Mouse (Mus musculus): Measurements from ENCODE around the gene Scmh1. TPM values are rescaled to one million over a fixed set of nuclear protein-coding genes. Genes with fewer than 3 reads are reported as not detected.
A peak's percentile ranks its signal among the peaks of the same experiment; 100 is the strongest.

The Scmh1 gene
- 43.9 and 47.1 TPM in 2 replicates for total RNA-seq (2014; rRNA removed)
- 40.4 and 56.4 TPM in 2 replicates for polyA plus RNA-seq (2015; fragmentation: Nextera tagmentation; extraction: Ambion mirVana)

DNA sequence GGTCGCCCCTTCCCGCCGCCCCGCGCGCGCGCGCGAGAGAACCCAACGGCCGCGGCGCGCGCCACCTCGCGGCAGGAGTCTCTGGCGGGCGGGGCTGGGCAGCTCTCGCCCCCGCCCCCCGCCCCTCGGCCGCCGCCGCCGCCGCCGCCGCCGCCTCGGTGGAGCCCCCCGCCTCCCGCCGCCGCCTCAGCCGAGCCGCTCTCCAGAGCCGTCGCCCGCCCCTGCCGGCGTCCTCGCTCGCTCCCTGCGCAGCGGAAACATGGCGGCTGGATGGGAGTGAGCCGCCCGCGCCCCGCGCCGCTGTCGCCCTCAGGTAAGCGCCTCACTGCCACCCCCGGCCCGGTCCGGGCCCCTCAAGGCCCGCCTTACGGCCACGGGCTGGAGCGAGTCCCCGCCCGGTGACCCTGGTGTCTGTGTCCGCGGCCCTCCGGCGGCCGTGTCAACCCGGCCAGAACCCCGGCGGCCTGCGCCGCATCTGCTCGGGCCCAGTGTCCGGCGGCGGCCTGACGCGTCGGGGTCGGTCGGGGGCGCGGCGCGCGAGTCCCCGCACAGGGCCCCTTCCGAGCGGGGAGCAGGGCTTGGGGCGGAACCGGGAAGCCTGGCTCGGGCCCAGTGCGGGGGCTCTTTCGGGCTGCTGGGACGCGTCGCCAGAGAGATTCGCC is at the start of gene Scmh1:
Scmh1 (plus strand) TSS at position 138 of the 662 bp plus-strand sequence.
- Histone ChIP-seq H3K4me1 (ENCODE audit: insufficient read depth) (peaks cover 5% of the 10 kb centered on the region; the same call in 1 of the 2 replicates), H3K36me3 (ENCODE audit: insufficient read depth) (no peaks in the 10 kb centered on the region), H3K9me3 (ENCODE audit: low read length) (no peaks in the 10 kb centered on the region), H3K9ac (peak within 1 kb of the TSS; percentile 99), H3K27ac (ENCODE audit: low read depth, low read length) (peak within 1 kb of the TSS; percentile 93), H3K4me3 (ENCODE audit: low read depth, low read length) (peak within 1 kb of the TSS; percentile 100), H3K27me3 (ENCODE audit: insufficient read depth, low read length) (no peaks in the 10 kb centered on the region), H3K4me2 (ENCODE audit: low read depth) (peak within 1 kb of the TSS; percentile 61)
- TF ChIP-seq CTCF (IDR thresholded peaks at IDR 0.05; ENCODE audit: low read depth) = no peak
- peak; percentile 93 for ATAC-seq
- DNase-seq = peak; percentile 90
- 1% methylated on average over 72 of the region's 102 CpGs for WGBS

DNA sequence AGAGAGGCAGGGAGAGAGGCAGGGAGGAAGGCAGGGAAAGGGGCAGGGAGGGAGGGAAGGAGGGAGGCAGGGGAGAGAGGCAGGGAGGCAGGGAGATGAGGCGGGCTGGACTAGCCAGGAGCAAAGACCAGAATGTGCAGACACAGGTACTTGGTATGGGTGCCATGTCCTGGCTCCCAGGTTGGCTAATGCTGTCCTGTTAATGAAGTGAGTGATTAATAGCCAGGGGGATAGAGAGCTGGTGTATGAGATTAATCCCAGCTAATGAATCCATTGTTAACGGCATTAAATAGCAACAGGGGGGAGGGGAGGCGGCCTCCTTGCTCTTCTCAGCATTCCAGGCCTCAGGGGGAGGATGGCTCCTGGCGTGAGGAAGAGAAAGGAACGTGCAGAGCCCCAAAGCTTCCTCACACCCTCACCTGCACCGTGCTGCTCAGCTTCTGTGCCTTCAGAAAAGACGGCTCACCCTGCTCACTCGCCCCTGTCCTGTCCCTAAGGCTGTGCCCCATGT is 45.0 kb upstream of the Scmh1 start:
- WGBS = 5% methylated on average over 8 of the region's 8 CpGs
- peaks cover 11% of the 10 kb centered on the region for H3K4me1 ChIP-seq (ENCODE audit: insufficient read depth)
- 0 out of 2 replicates have a peak overlapping the region, but pooled peaks have one; percentile 6 for H3K9ac ChIP-seq
- H3K4me2 ChIP-seq (ENCODE audit: low read depth) = no peak overlapping the region
- DNase-seq (no peak), ATAC-seq (peak; percentile 15; the same call in 1 of the 2 replicates)
- no peaks in the 10 kb centered on the region for H3K36me3 ChIP-seq (ENCODE audit: insufficient read depth)
- H3K27ac ChIP-seq (ENCODE audit: low read depth, low read length) = no peak overlapping the region; the same call in 1 of the 2 replicates
- no peak for TF ChIP-seq CTCF (IDR thresholded peaks at IDR 0.05; ENCODE audit: low read depth)
- no peaks in the 10 kb centered on the region for H3K27me3 ChIP-seq (ENCODE audit: insufficient read depth, low read length)
- H3K4me3 ChIP-seq (ENCODE audit: low read depth, low read length) = no peak overlapping the region
- H3K9me3 ChIP-seq (ENCODE audit: low read length) = no peaks in the 10 kb centered on the region

DNA sequence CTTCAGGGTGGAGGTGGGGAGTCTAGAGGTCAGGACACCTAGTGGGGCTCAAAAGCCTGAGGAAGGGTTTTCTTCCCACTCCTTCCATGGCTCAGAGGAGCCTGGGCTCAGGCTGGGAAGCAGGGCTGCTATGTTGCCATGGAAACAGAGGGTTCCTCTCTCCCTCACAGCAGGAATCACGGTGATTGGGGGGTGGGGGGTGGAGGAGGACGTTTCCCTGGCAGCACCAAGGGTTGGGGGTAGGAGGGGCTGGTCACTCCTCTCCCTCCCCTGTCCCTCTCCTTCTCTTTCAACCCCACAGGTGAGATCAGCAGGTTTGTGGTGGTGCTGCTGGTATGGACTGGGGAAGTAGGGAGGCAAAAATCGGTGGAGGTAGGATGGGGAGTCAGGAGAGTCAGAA is 40.4 kb upstream of the Scmh1 start:
- Histone ChIP-seq H3K27ac (ENCODE audit: low read depth, low read length) (0 out of 2 replicates have a peak overlapping the region, but pooled peaks have one; percentile 35), H3K9ac (peak overlapping the region; percentile 37; the same call in 1 of the 2 replicates), H3K4me1 (ENCODE audit: insufficient read depth) (peaks cover 16% of the 10 kb centered on the region), H3K36me3 (ENCODE audit: insufficient read depth) (no peaks in the 10 kb centered on the region), H3K9me3 (ENCODE audit: low read length) (no peaks in the 10 kb centered on the region), H3K4me3 (ENCODE audit: low read depth, low read length) (no peak overlapping the region), H3K4me2 (ENCODE audit: low read depth) (peak overlapping the region; percentile 39), H3K27me3 (ENCODE audit: insufficient read depth, low read length) (no peaks in the 10 kb centered on the region)
- ATAC-seq (peak; percentile 81), DNase-seq (peak; percentile 86)
- WGBS = 0% methylated on average over 3 of the region's 3 CpGs
- no peak for TF ChIP-seq CTCF (IDR thresholded peaks at IDR 0.05; ENCODE audit: low read depth)

DNA sequence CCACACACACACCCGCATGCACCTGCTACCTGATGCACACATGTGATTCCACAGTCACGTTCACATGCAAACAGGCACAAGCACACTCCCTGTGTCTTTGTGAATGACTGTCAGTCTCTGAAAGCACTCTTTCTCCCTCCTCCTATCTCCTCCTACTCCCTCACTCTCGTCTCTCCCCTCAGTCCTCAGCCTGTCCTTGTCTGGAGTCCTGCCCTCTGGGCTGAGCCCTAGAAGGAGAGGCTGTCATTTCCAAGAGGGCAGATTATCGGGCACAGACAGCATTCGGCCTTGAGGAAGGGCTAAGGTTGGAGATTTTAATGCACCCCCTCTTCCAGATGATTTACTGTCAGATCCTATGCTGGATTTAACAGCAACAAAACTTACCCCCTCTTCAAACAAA is 39.6 kb upstream of the Scmh1 start:
- DNase-seq (no peak), ATAC-seq (peak; percentile 47)
- 15% methylated on average over 5 of the region's 5 CpGs for WGBS
- no peaks in the 10 kb centered on the region for H3K27me3 ChIP-seq (ENCODE audit: insufficient read depth, low read length)
- H3K36me3 ChIP-seq (ENCODE audit: insufficient read depth) = no peaks in the 10 kb centered on the region
- no peak overlapping the region for H3K4me3 ChIP-seq (ENCODE audit: low read depth, low read length)
- no peak overlapping the region for H3K27ac ChIP-seq (ENCODE audit: low read depth, low read length)
- H3K9me3 ChIP-seq (ENCODE audit: low read length) = no peaks in the 10 kb centered on the region
- H3K9ac ChIP-seq = no peak overlapping the region
- no peak overlapping the region for H3K4me2 ChIP-seq (ENCODE audit: low read depth)
- H3K4me1 ChIP-seq (ENCODE audit: insufficient read depth) = peaks cover 16% of the 10 kb centered on the region
- TF ChIP-seq CTCF (IDR thresholded peaks at IDR 0.05; ENCODE audit: low read depth) = no peak

DNA sequence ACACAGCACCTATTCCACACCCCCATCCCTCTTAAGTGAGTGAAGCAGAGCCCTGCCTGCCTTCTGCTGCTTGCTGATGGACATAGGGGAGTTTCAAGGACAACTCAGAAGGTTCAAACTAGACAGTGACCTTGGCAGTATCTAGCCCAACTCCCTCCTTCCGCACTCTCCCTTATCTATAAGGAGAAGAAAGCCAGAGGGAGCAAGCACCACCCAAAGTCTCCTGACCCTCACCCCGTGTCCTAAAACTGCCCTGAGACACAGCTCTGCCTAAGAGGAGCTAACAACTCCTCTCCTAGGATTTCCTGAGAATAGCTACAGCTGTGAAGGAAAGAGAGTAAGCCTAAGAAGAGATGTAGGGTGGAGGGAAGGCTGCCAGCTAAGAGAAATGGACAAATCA is 37.0 kb upstream of the Scmh1 start:
- H3K9ac ChIP-seq = no peak overlapping the region
- ATAC-seq (no peak), DNase-seq (no peak)
- peaks cover 16% of the 10 kb centered on the region for H3K4me1 ChIP-seq (ENCODE audit: insufficient read depth)
- H3K9me3 ChIP-seq (ENCODE audit: low read length) = no peaks in the 10 kb centered on the region
- no peak for TF ChIP-seq CTCF (IDR thresholded peaks at IDR 0.05; ENCODE audit: low read depth)
- no peak overlapping the region for H3K27ac ChIP-seq (ENCODE audit: low read depth, low read length)
- no peak overlapping the region for H3K4me3 ChIP-seq (ENCODE audit: low read depth, low read length)
- WGBS = 91% methylated on average over 2 of the region's 2 CpGs
- no peaks in the 10 kb centered on the region for H3K27me3 ChIP-seq (ENCODE audit: insufficient read depth, low read length)
- H3K4me2 ChIP-seq (ENCODE audit: low read depth) = no peak overlapping the region
- H3K36me3 ChIP-seq (ENCODE audit: insufficient read depth) = no peaks in the 10 kb centered on the region

DNA sequence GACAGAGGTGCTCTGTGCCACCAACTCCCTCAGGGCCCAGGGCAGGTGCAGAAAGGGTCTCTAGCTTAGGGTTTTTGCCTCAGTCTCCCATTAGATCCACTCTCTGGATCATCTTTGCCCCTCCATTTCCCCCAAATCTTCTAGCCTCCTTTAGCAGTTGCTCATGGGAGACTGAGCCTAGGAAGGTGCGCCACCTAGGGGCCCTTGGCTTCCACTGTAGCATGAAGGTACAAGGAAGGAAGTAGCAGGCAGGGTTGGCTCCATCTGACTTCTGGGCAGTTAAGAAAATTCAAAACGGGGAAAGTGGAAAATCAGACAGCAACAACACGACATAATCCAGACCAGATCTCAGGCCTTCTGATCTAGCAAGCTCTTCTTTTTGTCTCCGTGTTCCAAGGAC is 36.4 kb upstream of the Scmh1 start:
- Histone ChIP-seq H3K36me3 (ENCODE audit: insufficient read depth) (no peaks in the 10 kb centered on the region), H3K9me3 (ENCODE audit: low read length) (no peaks in the 10 kb centered on the region), H3K27ac (ENCODE audit: low read depth, low read length) (no peak overlapping the region), H3K4me3 (ENCODE audit: low read depth, low read length) (no peak overlapping the region), H3K4me2 (ENCODE audit: low read depth) (no peak overlapping the region), H3K4me1 (ENCODE audit: insufficient read depth) (peaks cover 16% of the 10 kb centered on the region), H3K9ac (no peak overlapping the region), H3K27me3 (ENCODE audit: insufficient read depth, low read length) (no peaks in the 10 kb centered on the region)
- TF ChIP-seq CTCF (IDR thresholded peaks at IDR 0.05; ENCODE audit: low read depth) = peak; percentile 95
- peak; percentile 67 for ATAC-seq
- peak; percentile 90 for DNase-seq
- 11% methylated on average over 4 of the region's 4 CpGs for WGBS

DNA sequence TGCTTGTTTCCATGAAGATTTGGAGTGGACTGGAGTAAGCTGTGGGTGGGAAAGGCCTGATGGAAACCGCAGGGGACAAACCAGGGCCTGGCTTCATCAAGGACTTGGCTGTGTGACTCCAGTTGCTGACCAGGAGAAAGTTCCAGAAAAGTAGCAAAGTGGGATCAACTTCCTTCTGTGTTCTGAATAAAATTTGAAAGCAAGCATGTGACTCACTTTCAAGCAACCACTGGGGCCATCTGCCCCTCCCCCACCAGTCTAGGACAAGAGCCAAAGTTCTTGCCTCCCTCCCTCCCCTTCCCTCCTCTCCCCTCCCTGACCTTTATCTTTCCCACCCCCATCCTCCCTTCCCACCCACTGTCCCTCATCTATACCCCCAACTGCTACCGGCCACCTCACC is 35.9 kb upstream of the Scmh1 start:
- DNase-seq (no peak), ATAC-seq (no peak)
- no peak overlapping the region for H3K27ac ChIP-seq (ENCODE audit: low read depth, low read length)
- H3K4me1 ChIP-seq (ENCODE audit: insufficient read depth) = peaks cover 14% of the 10 kb centered on the region
- H3K4me3 ChIP-seq (ENCODE audit: low read depth, low read length) = no peak overlapping the region
- 31% methylated on average over 2 of the region's 2 CpGs for WGBS
- no peaks in the 10 kb centered on the region for H3K36me3 ChIP-seq (ENCODE audit: insufficient read depth)
- 0 out of 2 replicates have a peak overlapping the region, but pooled peaks have one; percentile 13 for H3K4me2 ChIP-seq (ENCODE audit: low read depth)
- H3K9me3 ChIP-seq (ENCODE audit: low read length) = no peaks in the 10 kb centered on the region
- H3K27me3 ChIP-seq (ENCODE audit: insufficient read depth, low read length) = no peaks in the 10 kb centered on the region
- no peak for TF ChIP-seq CTCF (IDR thresholded peaks at IDR 0.05; ENCODE audit: low read depth)
- H3K9ac ChIP-seq = no peak overlapping the region

All from forebrain, postnatal 0 days (tissue).